ENCODE assay signal across 21 mouse cellular contexts in genomic region chr14:53991390-53991789, GRCm38 (mm10).
A peak's percentile ranks its signal among the peaks of the same experiment; 100 is the strongest.
DNase-seq lines count a peak whose midpoint lies in the region; ATAC-seq lines count a peak whose summit lies in the region.
"Had no signal": no experiment of that assay in that cellular context is flagged by ENCODE, and none has a peak within 500 bp of the region (broad histone marks: within the 10 kb centered on the region; RNA-seq: fewer than 3 reads in every experiment).

No protein-coding gene starts in this region.

- 0 out of 2 replicates have a peak, but pooled peaks have one; percentile 58 for ATAC-seq in midbrain, embryonic 13.5 days
- ATAC-seq in midbrain, embryonic 16.5 days: peak; percentile 70; the same call in 1 of the 2 replicates
- ATAC-seq: intestine, embryonic 15.5 days had no signal

- H3K4me3 ChIP-seq in midbrain, embryonic 13.5 days (replicated peaks): no peak overlapping the region
- no peak overlapping the region for H3K4me3 ChIP-seq in midbrain, embryonic 10.5 days
- H3K4me3 ChIP-seq in midbrain, embryonic 16.5 days (ENCODE audit: low read depth, low read length): no peak overlapping the region
- H3K4me3 ChIP-seq: embryonic facial prominence, embryonic 10.5 days; heart, embryonic 10.5 days; hindbrain, embryonic 12.5 days; intestine, embryonic 15.5 days; limb, embryonic 10.5 days had no signal

- no peak overlapping the region for H3K4me2 ChIP-seq in midbrain, embryonic 13.5 days (replicated peaks)
- H3K4me2 ChIP-seq in midbrain, embryonic 16.5 days (ENCODE audit: low read length): no peak overlapping the region
- H3K4me2 ChIP-seq: hindbrain, embryonic 12.5 days; intestine, embryonic 15.5 days; liver, embryonic 11.5 days; lung, embryonic 14.5 days had no signal

- H3K36me3 ChIP-seq in midbrain, embryonic 13.5 days: no peaks in the 10 kb centered on the region
- H3K36me3 ChIP-seq in midbrain, embryonic 10.5 days: no peaks in the 10 kb centered on the region
- H3K36me3 ChIP-seq in midbrain, embryonic 16.5 days (ENCODE audit: control insufficient read depth, insufficient read depth, low read length): no peaks in the 10 kb centered on the region
- H3K36me3 ChIP-seq: embryonic facial prominence, embryonic 10.5 days; G1E; heart, embryonic 10.5 days; hindbrain, embryonic 12.5 days; intestine, embryonic 15.5 days; limb, embryonic 10.5 days had no signal

- no peaks in the 10 kb centered on the region for H3K27me3 ChIP-seq in midbrain, embryonic 13.5 days
- H3K27me3 ChIP-seq in midbrain, embryonic 10.5 days (ENCODE audit: low read depth, poor library complexity, severe bottlenecking): no peaks in the 10 kb centered on the region
- no peaks in the 10 kb centered on the region for H3K27me3 ChIP-seq in midbrain, embryonic 16.5 days (ENCODE audit: control insufficient read depth, insufficient read depth, low read depth, low read length)
- H3K27me3 ChIP-seq: hindbrain, embryonic 12.5 days; intestine, embryonic 15.5 days had no signal

- no peak overlapping the region for H3K27ac ChIP-seq in midbrain, embryonic 13.5 days
- no peak overlapping the region for H3K27ac ChIP-seq in midbrain, embryonic 10.5 days (replicated peaks)
- H3K27ac ChIP-seq in midbrain, embryonic 16.5 days (ENCODE audit: low read length): no peak overlapping the region
- H3K27ac ChIP-seq: embryonic facial prominence, embryonic 10.5 days; heart, embryonic 10.5 days; hindbrain, embryonic 12.5 days; intestine, embryonic 15.5 days; limb, embryonic 10.5 days had no signal

- peaks cover 17% of the 10 kb centered on the region for H3K4me1 ChIP-seq in midbrain, embryonic 13.5 days (replicated peaks)
- H3K4me1 ChIP-seq in midbrain, embryonic 10.5 days: peaks cover 15% of the 10 kb centered on the region
- peaks cover 9% of the 10 kb centered on the region for H3K4me1 ChIP-seq in midbrain, embryonic 16.5 days (ENCODE audit: control insufficient read depth, insufficient read depth, low read length)
- H3K4me1 ChIP-seq: heart, embryonic 10.5 days had no signal

- no peak for DNase-seq in midbrain, embryonic 10.5 days (ENCODE audit: low spot score)
- DNase-seq in telencephalon, adult 2 months (ENCODE audit: low read depth, low spot score): peak; percentile 36
- peak; percentile 39 for DNase-seq in thymus, postnatal 4 days
- no peak for DNase-seq in adrenal gland, adult (ENCODE audit: inconsistent age in 2 of 2, low spot score in 1 of 2)
- DNase-seq in adrenal gland, postnatal 10 days: no peak
- DNase-seq: cerebellum, adult 18-20 months; cerebellum, postnatal 36 days; gastrocnemius, postnatal 14 days; heart, postnatal 10 days; kidney, postnatal 4 days; lung, embryonic 14.5 days; spleen, adult 18-20 months had no signal

- H3K9me3 ChIP-seq in midbrain, embryonic 13.5 days: no peaks in the 10 kb centered on the region
- H3K9me3 ChIP-seq in midbrain, embryonic 10.5 days (replicated peaks): no peaks in the 10 kb centered on the region
- no peaks in the 10 kb centered on the region for H3K9me3 ChIP-seq in midbrain, embryonic 16.5 days (replicated peaks; ENCODE audit: control insufficient read depth, low read length, poor library complexity, severe bottlenecking)
- H3K9me3 ChIP-seq: embryonic facial prominence, embryonic 10.5 days; G1E; heart, embryonic 10.5 days; hindbrain, embryonic 12.5 days; intestine, embryonic 15.5 days; limb, embryonic 10.5 days had no signal

- 36% methylated on average over 4 of the region's 4 CpGs for WGBS in midbrain, embryonic 13.5 days
- 52% methylated on average over 4 of the region's 4 CpGs for WGBS in midbrain, embryonic 10.5 days
- WGBS in midbrain, embryonic 16.5 days: 32% methylated on average over 4 of the region's 4 CpGs

- no peak overlapping the region for H3K9ac ChIP-seq in midbrain, embryonic 13.5 days (replicated peaks)
- H3K9ac ChIP-seq in midbrain, embryonic 16.5 days (ENCODE audit: low read depth, low read length): no peak overlapping the region
- H3K9ac ChIP-seq: hindbrain, embryonic 12.5 days; intestine, embryonic 15.5 days; lung, embryonic 14.5 days had no signal

Comparison
In these comparisons a context has a peak if more than half of its experiments do, and no peak if none do; other contexts are left out.
1. DNase-seq: peak in telencephalon, adult 2 months (single experiment) and thymus, postnatal 4 days (single experiment); none in midbrain, embryonic 10.5 days (single experiment), adrenal gland, adult (0 of 2) and adrenal gland, postnatal 10 days (single experiment).